Mouse (Mus musculus): ENCODE data around the gene Rpia. TPM values are rescaled to one million over a fixed set of nuclear protein-coding genes. Genes with fewer than 3 reads are reported as not detected.

Rpia gene
- polyA plus RNA-seq, 1 experiment from 2014 or later = 1.8 TPM

DNA sequence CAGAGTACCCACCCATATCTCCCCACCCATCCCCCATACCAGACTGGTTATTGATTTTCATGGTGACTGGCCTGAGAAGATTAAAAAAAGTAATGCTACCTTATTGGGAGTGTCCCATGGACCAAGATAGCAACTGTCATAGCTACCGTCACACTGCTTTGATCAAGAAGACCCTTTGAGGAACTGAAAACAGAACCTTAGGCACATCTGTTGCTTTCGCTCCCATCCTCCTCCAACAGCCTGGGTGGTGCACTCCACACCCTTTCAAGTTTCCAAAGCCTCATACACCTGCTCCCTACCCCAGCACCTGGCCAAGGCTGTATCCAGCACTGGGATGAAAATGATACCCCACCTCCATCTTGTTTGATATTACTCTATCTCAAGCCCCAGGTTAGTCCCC is 56.5 kb downstream of the Rpia start:
- Histone ChIP-seq H3K9me3 (ENCODE audit: control insufficient read depth, low read length) (no peaks in the 10 kb centered on the region), H3K27me3 (ENCODE audit: control insufficient read depth, insufficient read depth, low read length) (no peaks in the 10 kb centered on the region), H3K36me3 (ENCODE audit: control insufficient read depth, insufficient read depth, low read length) (no peaks in the 10 kb centered on the region), H3K4me1 (ENCODE audit: control insufficient read depth, insufficient read depth, low read length) (no peaks in the 10 kb centered on the region), H3K4me2 (ENCODE audit: low read depth) (no peak overlapping the region), H3K9ac (ENCODE audit: low read length) (no peak overlapping the region), H3K27ac (ENCODE audit: low read depth, low read length) (no peak overlapping the region), H3K4me3 (ENCODE audit: low read depth, low read length) (no peak overlapping the region)
- DNase-seq (ENCODE audit: low spot score) (no peak), ATAC-seq (ENCODE audit: insufficient read depth, low FRiP score, low TSS enrichment) (no peak)
- WGBS = 91% methylated on average over 2 of the region's 2 CpGs

DNA sequence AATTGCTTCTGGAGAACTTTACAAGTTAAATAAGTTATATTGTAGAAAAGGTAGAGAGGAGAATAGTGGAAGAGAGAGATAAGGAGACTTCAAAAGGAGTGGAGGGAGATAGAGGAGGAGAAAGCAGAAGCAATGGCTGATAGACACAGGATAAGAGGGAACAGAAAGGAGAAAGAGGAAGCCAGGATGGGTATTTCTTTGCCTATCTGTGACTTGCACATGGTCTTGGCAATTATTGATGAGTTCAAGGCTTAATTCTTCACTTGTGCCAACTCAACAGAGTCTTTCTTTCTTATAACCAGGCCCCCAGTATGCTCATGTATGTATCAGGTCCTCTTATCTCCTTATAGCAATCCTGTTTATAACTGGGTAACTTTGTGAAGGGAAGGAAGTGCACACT is 61.2 kb downstream of the Rpia start:
- ATAC-seq (ENCODE audit: insufficient read depth, low FRiP score, low TSS enrichment) (no peak), DNase-seq (ENCODE audit: low spot score) (no peak)
- Histone ChIP-seq H3K9me3 (ENCODE audit: control insufficient read depth, low read length) (no peaks in the 10 kb centered on the region), H3K4me1 (ENCODE audit: control insufficient read depth, insufficient read depth, low read length) (no peaks in the 10 kb centered on the region), H3K4me2 (ENCODE audit: low read depth) (no peak overlapping the region), H3K4me3 (ENCODE audit: low read depth, low read length) (no peak overlapping the region), H3K36me3 (ENCODE audit: control insufficient read depth, insufficient read depth, low read length) (no peaks in the 10 kb centered on the region), H3K9ac (ENCODE audit: low read length) (no peak overlapping the region), H3K27ac (ENCODE audit: low read depth, low read length) (no peak overlapping the region), H3K27me3 (ENCODE audit: control insufficient read depth, insufficient read depth, low read length) (no peaks in the 10 kb centered on the region)

DNA sequence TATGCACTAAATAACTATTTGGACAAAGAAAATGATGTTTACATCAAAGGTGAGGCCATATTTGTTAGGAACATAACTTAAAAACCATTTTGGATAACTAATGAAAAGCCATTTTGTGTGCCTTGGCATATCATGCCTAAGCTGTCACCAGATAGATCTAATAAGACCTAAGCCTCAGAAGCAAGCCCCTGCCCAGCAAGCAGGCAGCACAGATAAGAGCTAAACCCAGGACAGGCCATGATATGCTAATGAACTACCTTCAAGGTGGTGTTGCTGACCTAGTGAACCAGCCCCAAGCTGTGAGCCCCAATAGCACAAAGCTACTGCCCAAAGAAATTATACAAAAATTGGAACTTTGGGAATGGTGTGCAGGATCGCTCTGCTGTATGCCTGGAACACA is 62.9 kb downstream of the Rpia start:
- WGBS = 100% methylated on average over 1 of the region's 1 CpGs
- Histone ChIP-seq H3K4me3 (ENCODE audit: low read depth, low read length) (no peak overlapping the region), H3K9ac (ENCODE audit: low read length) (no peak overlapping the region), H3K4me2 (ENCODE audit: low read depth) (no peak overlapping the region), H3K36me3 (ENCODE audit: control insufficient read depth, insufficient read depth, low read length) (no peaks in the 10 kb centered on the region), H3K27me3 (ENCODE audit: control insufficient read depth, insufficient read depth, low read length) (no peaks in the 10 kb centered on the region), H3K9me3 (ENCODE audit: control insufficient read depth, low read length) (no peaks in the 10 kb centered on the region), H3K4me1 (ENCODE audit: control insufficient read depth, insufficient read depth, low read length) (no peaks in the 10 kb centered on the region), H3K27ac (ENCODE audit: low read depth, low read length) (no peak overlapping the region)
- ATAC-seq (ENCODE audit: insufficient read depth, low FRiP score, low TSS enrichment) = no peak
- DNase-seq (ENCODE audit: low spot score) = no peak

DNA sequence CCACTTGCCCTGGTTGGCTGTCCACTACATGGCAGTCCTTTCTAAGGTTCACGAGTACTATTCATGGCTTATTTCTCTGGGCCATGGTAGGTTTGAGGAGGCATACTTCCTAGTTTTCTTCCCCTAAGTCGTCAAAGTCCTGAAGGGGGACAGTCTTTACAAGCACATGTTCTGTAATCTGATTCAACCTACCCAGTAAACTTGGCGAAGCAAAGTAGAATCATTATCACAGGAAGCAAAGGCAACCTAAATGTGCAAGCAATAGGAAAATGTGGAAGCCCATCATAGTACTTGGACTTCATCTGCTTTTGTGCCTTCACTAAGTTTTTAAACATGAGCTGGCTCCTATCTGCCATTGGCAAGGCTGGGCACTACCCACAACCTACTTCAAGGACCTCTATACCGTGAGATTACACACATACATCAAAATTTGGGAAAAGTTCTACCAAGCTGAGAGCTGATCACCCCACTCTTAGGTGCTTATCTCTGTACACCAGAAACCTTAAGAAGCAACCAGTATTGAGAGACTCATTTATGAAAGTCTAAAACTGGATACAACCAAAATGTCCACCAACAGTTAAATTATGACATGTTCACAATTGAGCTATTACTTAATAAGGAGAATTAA is 64.8 kb downstream of the Rpia start:
- DNase-seq (ENCODE audit: low spot score) = no peak
- Histone ChIP-seq H3K4me3 (ENCODE audit: low read depth, low read length) (no peak overlapping the region), H3K27me3 (ENCODE audit: control insufficient read depth, insufficient read depth, low read length) (no peaks in the 10 kb centered on the region), H3K9ac (ENCODE audit: low read length) (no peak overlapping the region), H3K4me2 (ENCODE audit: low read depth) (no peak overlapping the region), H3K36me3 (ENCODE audit: control insufficient read depth, insufficient read depth, low read length) (no peaks in the 10 kb centered on the region), H3K9me3 (ENCODE audit: control insufficient read depth, low read length) (no peaks in the 10 kb centered on the region), H3K27ac (ENCODE audit: low read depth, low read length) (no peak overlapping the region), H3K4me1 (ENCODE audit: control insufficient read depth, insufficient read depth, low read length) (no peaks in the 10 kb centered on the region)
- 74% methylated on average over 4 of the region's 4 CpGs for WGBS
- ATAC-seq (ENCODE audit: insufficient read depth, low FRiP score, low TSS enrichment) = no peak

DNA sequence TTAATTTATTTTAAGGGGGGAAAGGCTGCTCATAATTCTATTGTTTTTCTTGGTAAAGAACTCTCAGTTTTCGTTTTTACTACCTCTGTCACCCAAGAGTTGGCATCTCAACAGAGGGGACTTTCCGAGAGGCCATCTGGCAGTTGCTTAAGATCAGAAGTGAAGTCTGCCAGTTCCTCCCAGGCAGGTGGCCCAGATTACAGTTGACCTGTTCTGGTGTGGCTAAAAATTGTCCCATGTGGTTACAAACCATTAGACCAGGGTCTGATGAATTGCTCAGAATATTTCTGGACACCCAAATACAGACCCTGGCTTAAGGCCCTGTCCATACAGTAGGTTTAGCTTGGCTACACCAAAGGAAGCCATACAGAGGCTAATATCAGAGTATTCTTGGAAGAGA is 66.4 kb downstream of the Rpia start:
- Histone ChIP-seq H3K27me3 (ENCODE audit: control insufficient read depth, insufficient read depth, low read length) (no peaks in the 10 kb centered on the region), H3K27ac (ENCODE audit: low read depth, low read length) (no peak overlapping the region), H3K4me2 (ENCODE audit: low read depth) (no peak overlapping the region), H3K4me3 (ENCODE audit: low read depth, low read length) (no peak overlapping the region), H3K9me3 (ENCODE audit: control insufficient read depth, low read length) (no peaks in the 10 kb centered on the region), H3K36me3 (ENCODE audit: control insufficient read depth, insufficient read depth, low read length) (no peaks in the 10 kb centered on the region), H3K9ac (ENCODE audit: low read length) (no peak overlapping the region), H3K4me1 (ENCODE audit: control insufficient read depth, insufficient read depth, low read length) (no peaks in the 10 kb centered on the region)
- no peak for ATAC-seq (ENCODE audit: insufficient read depth, low FRiP score, low TSS enrichment)
- DNase-seq (ENCODE audit: low spot score) = no peak
- 61% methylated on average over 2 of the region's 2 CpGs for WGBS

DNA sequence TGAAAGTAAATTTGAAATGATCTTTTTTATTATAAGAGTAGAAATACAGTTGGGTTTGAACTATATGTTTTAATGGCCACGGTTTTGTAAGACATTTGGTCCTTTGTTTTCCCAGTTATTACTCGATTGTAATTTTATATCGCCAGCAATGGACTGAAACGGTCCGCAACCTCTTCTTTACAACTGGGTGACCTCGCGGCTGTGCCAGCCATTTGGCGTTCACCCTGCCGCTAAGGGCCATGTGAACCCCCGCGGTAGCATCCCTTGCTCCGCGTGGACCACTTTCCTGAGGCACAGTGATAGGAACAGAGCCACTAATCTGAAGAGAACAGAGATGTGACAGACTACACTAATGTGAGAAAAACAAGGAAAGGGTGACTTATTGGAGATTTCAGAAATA is 67.3 kb downstream of the Rpia start:
- DNase-seq (ENCODE audit: low spot score) = no peak
- Histone ChIP-seq H3K9ac (ENCODE audit: low read length) (no peak overlapping the region), H3K4me3 (ENCODE audit: low read depth, low read length) (no peak overlapping the region), H3K27ac (ENCODE audit: low read depth, low read length) (no peak overlapping the region), H3K27me3 (ENCODE audit: control insufficient read depth, insufficient read depth, low read length) (no peaks in the 10 kb centered on the region), H3K4me2 (ENCODE audit: low read depth) (no peak overlapping the region), H3K9me3 (ENCODE audit: control insufficient read depth, low read length) (no peaks in the 10 kb centered on the region), H3K36me3 (ENCODE audit: control insufficient read depth, insufficient read depth, low read length) (no peaks in the 10 kb centered on the region), H3K4me1 (ENCODE audit: control insufficient read depth, insufficient read depth, low read length) (no peaks in the 10 kb centered on the region)
- ATAC-seq (ENCODE audit: insufficient read depth, low FRiP score, low TSS enrichment) = no peak
- 96% methylated on average over 13 of the region's 13 CpGs for WGBS

DNA sequence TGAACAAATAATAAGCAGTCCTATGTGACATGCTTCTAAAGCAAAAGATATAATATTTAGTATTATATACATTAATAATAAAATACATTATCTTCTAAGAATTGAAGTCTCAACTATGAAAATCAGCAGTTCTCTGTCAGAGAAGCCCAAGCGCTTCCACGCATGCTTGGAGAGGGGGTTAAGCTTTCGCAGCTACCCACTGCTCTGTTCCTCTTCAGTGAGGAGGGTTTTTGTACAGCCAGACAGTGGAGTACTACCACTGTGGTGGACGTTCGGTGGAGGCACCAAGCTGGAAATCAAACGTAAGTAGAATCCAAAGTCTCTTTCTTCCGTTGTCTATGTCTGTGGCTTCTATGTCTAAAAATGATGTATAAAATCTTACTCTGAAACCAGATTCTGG is 69.7 kb downstream of the Rpia start:
- H3K4me1 ChIP-seq (ENCODE audit: control insufficient read depth, insufficient read depth, low read length) = no peaks in the 10 kb centered on the region
- no peaks in the 10 kb centered on the region for H3K36me3 ChIP-seq (ENCODE audit: control insufficient read depth, insufficient read depth, low read length)
- no peak for ATAC-seq (ENCODE audit: insufficient read depth, low FRiP score, low TSS enrichment)
- H3K27me3 ChIP-seq (ENCODE audit: control insufficient read depth, insufficient read depth, low read length) = no peaks in the 10 kb centered on the region
- H3K4me3 ChIP-seq (ENCODE audit: low read depth, low read length) = no peak overlapping the region
- H3K9ac ChIP-seq (ENCODE audit: low read length) = no peak overlapping the region
- 87% methylated on average over 7 of the region's 7 CpGs for WGBS
- H3K9me3 ChIP-seq (ENCODE audit: control insufficient read depth, low read length) = no peaks in the 10 kb centered on the region
- no peak for DNase-seq (ENCODE audit: low spot score)
- H3K4me2 ChIP-seq (ENCODE audit: low read depth) = no peak overlapping the region
- H3K27ac ChIP-seq (ENCODE audit: low read depth, low read length) = no peak overlapping the region

DNA sequence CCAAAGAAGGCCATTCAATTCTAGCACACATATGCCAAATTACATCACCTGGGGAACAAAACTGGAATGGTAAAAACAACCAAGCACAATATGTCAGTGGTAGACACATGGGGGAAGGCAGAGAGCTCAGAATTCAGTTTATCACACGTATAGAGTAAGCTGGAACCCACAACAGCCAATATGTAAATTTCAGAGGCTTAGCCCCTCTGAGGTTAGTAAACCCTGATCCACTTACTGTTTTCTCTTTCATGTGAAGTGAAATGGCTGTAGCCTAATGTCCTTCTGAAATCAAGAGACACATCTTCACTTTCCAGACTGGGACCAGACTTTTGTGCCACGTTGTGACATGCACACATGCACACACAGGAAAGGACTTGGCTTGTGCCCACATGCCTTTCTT is 73.3 kb downstream of the Rpia start:
- H3K9ac ChIP-seq (ENCODE audit: low read length) = no peak overlapping the region

DNA sequence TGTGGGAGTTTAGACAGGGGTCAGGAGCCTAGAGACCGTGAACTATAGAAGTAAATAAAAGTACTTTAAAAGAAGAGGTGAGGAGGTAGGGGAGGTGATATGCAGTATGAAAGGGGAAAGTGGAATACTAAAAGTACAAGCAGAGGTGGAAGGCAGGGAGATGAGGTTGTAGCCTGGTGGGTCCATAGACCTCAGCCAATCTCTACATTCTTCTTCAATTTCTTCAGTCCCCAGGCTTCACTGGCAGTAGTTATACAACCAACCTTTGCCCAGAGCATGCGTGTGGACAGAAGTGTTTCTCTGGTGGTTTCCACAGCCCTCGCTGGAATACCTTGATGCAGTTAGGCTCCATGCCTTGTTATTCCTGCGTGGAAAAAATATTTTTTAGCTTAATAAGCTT is 73.9 kb downstream of the Rpia start:
- DNase-seq (ENCODE audit: low spot score) (no peak), ATAC-seq (ENCODE audit: insufficient read depth, low FRiP score, low TSS enrichment) (no peak)
- Histone ChIP-seq H3K27me3 (ENCODE audit: control insufficient read depth, insufficient read depth, low read length) (no peaks in the 10 kb centered on the region), H3K27ac (ENCODE audit: low read depth, low read length) (no peak overlapping the region), H3K4me1 (ENCODE audit: control insufficient read depth, insufficient read depth, low read length) (no peaks in the 10 kb centered on the region), H3K9ac (ENCODE audit: low read length) (no peak overlapping the region), H3K4me2 (ENCODE audit: low read depth) (no peak overlapping the region), H3K9me3 (ENCODE audit: control insufficient read depth, low read length) (no peaks in the 10 kb centered on the region), H3K36me3 (ENCODE audit: control insufficient read depth, insufficient read depth, low read length) (no peaks in the 10 kb centered on the region), H3K4me3 (ENCODE audit: low read depth, low read length) (no peak overlapping the region)
- 92% methylated on average over 4 of the region's 4 CpGs for whole genome bisulfite sequencing

More for the DNA sequence above, 73.3 kb downstream of the Rpia start:
- H3K4me1 ChIP-seq (ENCODE audit: control insufficient read depth, insufficient read depth, low read length) = no peaks in the 10 kb centered on the region
- no peak overlapping the region for H3K4me2 ChIP-seq (ENCODE audit: low read depth)
- no peak overlapping the region for H3K27ac ChIP-seq (ENCODE audit: low read depth, low read length)
- H3K36me3 ChIP-seq (ENCODE audit: control insufficient read depth, insufficient read depth, low read length) = no peaks in the 10 kb centered on the region
- no peak overlapping the region for H3K4me3 ChIP-seq (ENCODE audit: low read depth, low read length)
- DNase-seq (ENCODE audit: low spot score) (no peak), ATAC-seq (ENCODE audit: insufficient read depth, low FRiP score, low TSS enrichment) (no peak)
- H3K9me3 ChIP-seq (ENCODE audit: control insufficient read depth, low read length) = no peaks in the 10 kb centered on the region
- WGBS = 69% methylated on average over 2 of the region's 2 CpGs
- no peaks in the 10 kb centered on the region for H3K27me3 ChIP-seq (ENCODE audit: control insufficient read depth, insufficient read depth, low read length)
